Mouse (Mus musculus) embryonic fibroblast, embryonic 13.5 days (primary cell): ENCODE measurements around the gene Sub1.

Experiments used
- CTCF ChIP-seq: IDR thresholded peaks from 2 replicates; pipeline ENCODE4 v1.5.1; 2011; ENCODE audit warnings: mild to moderate bottlenecking, control low read depth, low read length, moderate library complexity, borderline replicate concordance; ENCODE audit not compliant: insufficient read depth
- POLR2A ChIP-seq: IDR thresholded peaks from 2 replicates; pipeline ENCODE4 v1.6.1; 2011; ENCODE audit warnings: low read depth, mild to moderate bottlenecking, control low read depth, low read length, moderate library complexity

DNA sequence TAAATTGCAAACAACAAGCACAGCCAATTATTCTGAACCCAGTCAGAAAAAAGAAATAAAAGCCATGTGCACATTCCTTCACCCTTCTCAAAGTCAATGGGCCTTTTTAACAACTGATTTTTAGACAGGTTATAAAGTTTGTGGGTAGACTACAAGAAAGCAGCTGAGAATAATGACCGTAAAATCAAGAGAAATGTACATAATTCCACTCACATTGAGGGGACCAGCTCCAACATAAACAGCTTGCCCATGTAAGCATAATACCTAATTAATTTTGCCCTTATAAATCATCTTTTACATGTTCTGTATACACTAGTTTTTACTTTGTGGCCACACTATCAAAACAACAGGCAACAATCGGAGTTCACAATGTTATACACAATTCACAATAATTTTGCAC, 2.8 kb downstream of the Sub1 start:
- TF ChIP-seq POLR2A (no peak), CTCF (no peak)
